Mouse (Mus musculus): ENCODE results near the gene Sv2b. TPM values are rescaled to one million over a fixed set of nuclear protein-coding genes. Genes with fewer than 3 reads are reported as not detected.

Sv2b gene
- 12.8 and 14.0 TPM in 2 replicates for polyA plus RNA-seq (2015; fragmentation: Nextera tagmentation; extraction: Ambion mirVana)

DNA sequence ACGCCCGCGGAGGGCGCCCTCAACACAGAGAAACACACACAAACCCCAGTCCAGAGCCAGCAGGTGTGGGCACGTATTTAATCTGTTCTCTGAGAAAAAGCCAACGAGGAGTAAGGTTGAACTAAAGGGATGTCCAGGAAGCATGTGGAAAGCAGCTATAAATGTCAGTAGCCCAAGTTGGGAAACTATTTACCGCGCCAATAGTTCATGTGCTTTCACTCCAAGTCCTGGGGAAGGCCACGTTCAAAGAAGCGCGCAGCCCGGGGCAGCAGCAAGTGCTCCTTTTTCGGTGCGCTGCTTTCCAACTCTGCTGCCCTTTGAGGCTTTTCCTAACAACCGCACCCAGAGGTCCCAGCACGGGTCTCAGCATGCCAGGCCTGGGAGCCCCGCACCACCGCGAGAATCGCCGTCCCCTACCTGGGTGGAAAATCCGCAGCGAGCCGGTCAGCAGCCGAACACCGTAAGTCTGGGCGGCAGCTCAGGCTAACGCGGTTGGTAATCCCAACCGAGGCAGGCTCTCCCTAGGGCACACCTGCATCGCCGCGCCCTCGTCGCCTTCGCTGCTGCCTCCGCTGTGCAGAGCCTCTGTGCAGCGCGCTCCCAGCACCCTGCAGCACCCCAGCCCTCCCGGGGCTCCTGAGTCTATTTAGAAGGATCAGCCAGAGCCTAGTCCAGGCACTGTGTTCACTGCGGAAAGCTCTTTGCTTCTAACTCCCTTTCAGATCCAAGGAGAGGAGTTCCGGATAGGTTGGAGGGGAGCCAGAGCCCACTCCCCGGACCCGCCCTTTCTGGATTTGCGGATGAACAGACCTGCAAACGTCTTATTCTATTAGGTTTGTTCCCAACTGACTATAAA lies at the start of gene Sv2b:
Sv2b (minus strand) TSS at position 806 of the 856 bp plus-strand sequence.
- Histone ChIP-seq H3K36me3 (ENCODE audit: control insufficient read depth, insufficient read depth) (no peaks in the 10 kb centered on the region), H3K4me3 (replicated peaks; ENCODE audit: low read length) (peak within 1 kb of the TSS; percentile 59), H3K27me3 (replicated peaks; ENCODE audit: control insufficient read depth, insufficient read depth, low read length) (peaks cover 14% of the 10 kb centered on the region), H3K9me3 (ENCODE audit: control insufficient read depth, low read length) (no peaks in the 10 kb centered on the region), H3K27ac (ENCODE audit: low read length) (no peak within 1 kb of the TSS), H3K9ac (replicated peaks; ENCODE audit: low read depth, low read length) (peak within 1 kb of the TSS; percentile 65), H3K4me1 (replicated peaks; ENCODE audit: control insufficient read depth, insufficient read depth, low read length) (peaks cover 16% of the 10 kb centered on the region), H3K4me2 (ENCODE audit: low read length) (peak within 1 kb of the TSS; percentile 99)
- ATAC-seq: peak; percentile 72
- under 1% methylated on average over 46 of the region's 46 CpGs for WGBS

GRCm38 (mm10) chr7:75358284-75358851 lies 49.3 kb upstream of the Sv2b start:
- WGBS: 35% methylated on average over 4 of the region's 4 CpGs
- no peak overlapping the region for H3K9ac ChIP-seq (replicated peaks; ENCODE audit: low read depth, low read length)
- no peak for ATAC-seq
- no peak overlapping the region for H3K4me3 ChIP-seq (replicated peaks; ENCODE audit: low read length)
- H3K27me3 ChIP-seq (replicated peaks; ENCODE audit: control insufficient read depth, insufficient read depth, low read length): no peaks in the 10 kb centered on the region
- no peaks in the 10 kb centered on the region for H3K36me3 ChIP-seq (ENCODE audit: control insufficient read depth, insufficient read depth)
- H3K4me1 ChIP-seq (replicated peaks; ENCODE audit: control insufficient read depth, insufficient read depth, low read length): peaks cover 3% of the 10 kb centered on the region
- no peaks in the 10 kb centered on the region for H3K9me3 ChIP-seq (ENCODE audit: control insufficient read depth, low read length)
- H3K27ac ChIP-seq (ENCODE audit: low read length): no peak overlapping the region
- no peak overlapping the region for H3K4me2 ChIP-seq (ENCODE audit: low read length)

DNA sequence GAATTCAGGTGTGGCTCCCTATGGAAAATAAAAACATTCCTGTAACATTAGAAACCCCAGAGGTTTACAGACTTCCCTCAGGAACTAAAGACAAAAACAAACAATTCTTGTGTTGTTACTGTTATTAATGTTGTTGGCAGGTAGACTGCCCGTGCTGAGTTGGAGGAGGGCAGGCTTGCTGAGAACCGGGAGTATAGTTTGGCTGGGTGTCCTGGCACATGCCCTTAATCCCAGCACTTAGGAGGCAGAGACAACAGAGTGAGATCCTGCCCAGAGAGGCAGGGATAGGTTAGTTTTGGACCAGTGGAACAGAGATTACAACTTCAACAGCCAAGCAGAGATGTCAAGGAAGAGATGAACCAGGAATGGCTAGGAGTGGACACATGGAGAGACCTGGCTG lies 46.5 kb upstream of the Sv2b start:
- Histone ChIP-seq H3K36me3 (ENCODE audit: control insufficient read depth, insufficient read depth) (no peaks in the 10 kb centered on the region), H3K27me3 (replicated peaks; ENCODE audit: control insufficient read depth, insufficient read depth, low read length) (no peaks in the 10 kb centered on the region), H3K4me3 (replicated peaks; ENCODE audit: low read length) (no peak overlapping the region), H3K4me2 (ENCODE audit: low read length) (no peak overlapping the region), H3K27ac (ENCODE audit: low read length) (no peak overlapping the region), H3K9ac (replicated peaks; ENCODE audit: low read depth, low read length) (no peak overlapping the region), H3K9me3 (ENCODE audit: control insufficient read depth, low read length) (no peaks in the 10 kb centered on the region), H3K4me1 (replicated peaks; ENCODE audit: control insufficient read depth, insufficient read depth, low read length) (no peaks in the 10 kb centered on the region)
- 70% methylated on average over 2 of the region's 2 CpGs for WGBS
- no peak for ATAC-seq

GRCm38 (mm10) chr7:75352777-75353374 lies 43.8 kb upstream of the Sv2b start:
- H3K9me3 ChIP-seq (ENCODE audit: control insufficient read depth, low read length): no peaks in the 10 kb centered on the region

GRCm38 (mm10) chr7:75350172-75350571 lies 41.1 kb upstream of the Sv2b start:
- no peak overlapping the region for H3K4me2 ChIP-seq (ENCODE audit: low read length)
- H3K27ac ChIP-seq (ENCODE audit: low read length): no peak overlapping the region
- no peaks in the 10 kb centered on the region for H3K36me3 ChIP-seq (ENCODE audit: control insufficient read depth, insufficient read depth)
- ATAC-seq: no peak
- no peaks in the 10 kb centered on the region for H3K9me3 ChIP-seq (ENCODE audit: control insufficient read depth, low read length)
- 73% methylated on average over 2 of the region's 2 CpGs for WGBS
- no peaks in the 10 kb centered on the region for H3K4me1 ChIP-seq (replicated peaks; ENCODE audit: control insufficient read depth, insufficient read depth, low read length)
- H3K9ac ChIP-seq (replicated peaks; ENCODE audit: low read depth, low read length): no peak overlapping the region
- H3K27me3 ChIP-seq (replicated peaks; ENCODE audit: control insufficient read depth, insufficient read depth, low read length): no peaks in the 10 kb centered on the region
- H3K4me3 ChIP-seq (replicated peaks; ENCODE audit: low read length): no peak overlapping the region

More at GRCm38 (mm10) chr7:75352777-75353374, 43.8 kb upstream of the Sv2b start:
- no peak overlapping the region for H3K9ac ChIP-seq (replicated peaks; ENCODE audit: low read depth, low read length)
- no peaks in the 10 kb centered on the region for H3K4me1 ChIP-seq (replicated peaks; ENCODE audit: control insufficient read depth, insufficient read depth, low read length)
- no peak for ATAC-seq
- WGBS: 81% methylated on average over 1 of the region's 1 CpGs
- H3K4me2 ChIP-seq (ENCODE audit: low read length): no peak overlapping the region
- H3K36me3 ChIP-seq (ENCODE audit: control insufficient read depth, insufficient read depth): no peaks in the 10 kb centered on the region
- H3K27ac ChIP-seq (ENCODE audit: low read length): no peak overlapping the region
- H3K4me3 ChIP-seq (replicated peaks; ENCODE audit: low read length): no peak overlapping the region
- no peaks in the 10 kb centered on the region for H3K27me3 ChIP-seq (replicated peaks; ENCODE audit: control insufficient read depth, insufficient read depth, low read length)

DNA sequence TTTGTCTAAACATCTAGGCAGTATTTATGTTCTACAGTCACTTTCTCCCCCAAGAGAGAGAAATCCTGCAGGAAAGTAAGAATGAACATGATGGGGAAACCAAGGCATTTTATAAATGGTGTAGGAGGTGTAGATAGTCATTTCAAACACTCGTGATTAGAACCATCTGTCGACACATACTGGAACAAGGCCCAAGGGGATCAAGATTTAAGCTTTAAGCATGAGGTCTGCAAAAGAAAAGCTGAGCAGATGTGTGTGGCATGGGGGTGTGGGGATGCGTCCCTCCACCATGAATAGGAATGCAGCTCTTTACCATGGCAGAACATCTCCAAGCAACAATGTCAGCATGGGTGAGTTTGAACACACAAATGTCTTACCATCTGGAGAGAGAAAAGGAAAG lies 23.2 kb upstream of the Sv2b start:
- no peak for ATAC-seq
- Histone ChIP-seq H3K4me3 (replicated peaks; ENCODE audit: low read length) (no peak overlapping the region), H3K9ac (replicated peaks; ENCODE audit: low read depth, low read length) (no peak overlapping the region), H3K4me1 (replicated peaks; ENCODE audit: control insufficient read depth, insufficient read depth, low read length) (peaks cover 14% of the 10 kb centered on the region), H3K27me3 (replicated peaks; ENCODE audit: control insufficient read depth, insufficient read depth, low read length) (no peaks in the 10 kb centered on the region), H3K27ac (ENCODE audit: low read length) (no peak overlapping the region), H3K36me3 (ENCODE audit: control insufficient read depth, insufficient read depth) (no peaks in the 10 kb centered on the region), H3K4me2 (ENCODE audit: low read length) (no peak overlapping the region), H3K9me3 (ENCODE audit: control insufficient read depth, low read length) (no peaks in the 10 kb centered on the region)
- WGBS: 55% methylated on average over 3 of the region's 3 CpGs

GRCm38 (mm10) chr7:75329740-75330142 lies 20.7 kb upstream of the Sv2b start:
- Histone ChIP-seq H3K4me2 (ENCODE audit: low read length) (no peak overlapping the region), H3K9me3 (ENCODE audit: control insufficient read depth, low read length) (no peaks in the 10 kb centered on the region), H3K4me3 (replicated peaks; ENCODE audit: low read length) (no peak overlapping the region), H3K27me3 (replicated peaks; ENCODE audit: control insufficient read depth, insufficient read depth, low read length) (no peaks in the 10 kb centered on the region), H3K27ac (ENCODE audit: low read length) (no peak overlapping the region), H3K9ac (replicated peaks; ENCODE audit: low read depth, low read length) (no peak overlapping the region), H3K36me3 (ENCODE audit: control insufficient read depth, insufficient read depth) (no peaks in the 10 kb centered on the region), H3K4me1 (replicated peaks; ENCODE audit: control insufficient read depth, insufficient read depth, low read length) (peaks cover 14% of the 10 kb centered on the region)
- ATAC-seq: peak; percentile 66
- WGBS: 34% methylated on average over 3 of the region's 3 CpGs

GRCm38 (mm10) chr7:75328721-75329362 lies 19.8 kb upstream of the Sv2b start:
- no peaks in the 10 kb centered on the region for H3K27me3 ChIP-seq (replicated peaks; ENCODE audit: control insufficient read depth, insufficient read depth, low read length)
- ATAC-seq: peak; percentile 86
- H3K27ac ChIP-seq (ENCODE audit: low read length): peak overlapping the region; percentile 10
- no peak overlapping the region for H3K4me3 ChIP-seq (replicated peaks; ENCODE audit: low read length)
- no peaks in the 10 kb centered on the region for H3K9me3 ChIP-seq (ENCODE audit: control insufficient read depth, low read length)
- H3K9ac ChIP-seq (replicated peaks; ENCODE audit: low read depth, low read length): no peak overlapping the region
- H3K4me2 ChIP-seq (ENCODE audit: low read length): no peak overlapping the region
- H3K36me3 ChIP-seq (ENCODE audit: control insufficient read depth, insufficient read depth): no peaks in the 10 kb centered on the region
- 26% methylated on average over 3 of the region's 3 CpGs for WGBS
- H3K4me1 ChIP-seq (replicated peaks; ENCODE audit: control insufficient read depth, insufficient read depth, low read length): peaks cover 14% of the 10 kb centered on the region

DNA sequence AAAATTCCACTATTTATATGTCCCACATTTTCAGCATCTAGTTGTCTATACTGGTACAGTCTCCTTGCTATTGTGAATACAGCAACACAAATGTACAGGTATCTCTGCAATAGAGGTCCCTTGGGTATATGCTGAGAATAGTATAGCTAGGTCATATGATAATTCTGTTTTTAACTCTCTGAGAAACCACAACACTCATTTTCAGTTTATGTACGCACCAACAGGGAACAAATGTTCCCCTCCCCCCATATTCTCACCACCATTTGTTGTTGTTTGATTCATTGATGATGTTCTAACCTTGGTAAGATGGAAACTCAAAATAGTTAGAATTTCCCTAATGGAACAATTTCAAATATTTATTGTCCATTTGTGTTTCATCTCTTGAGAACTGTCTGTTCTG lies 16.2 kb upstream of the Sv2b start:
- no peak overlapping the region for H3K4me2 ChIP-seq (ENCODE audit: low read length)
- no peaks in the 10 kb centered on the region for H3K27me3 ChIP-seq (replicated peaks; ENCODE audit: control insufficient read depth, insufficient read depth, low read length)
- 86% methylated on average over 1 of the region's 1 CpGs for WGBS
- peaks cover 11% of the 10 kb centered on the region for H3K4me1 ChIP-seq (replicated peaks; ENCODE audit: control insufficient read depth, insufficient read depth, low read length)
- no peaks in the 10 kb centered on the region for H3K36me3 ChIP-seq (ENCODE audit: control insufficient read depth, insufficient read depth)
- no peaks in the 10 kb centered on the region for H3K9me3 ChIP-seq (ENCODE audit: control insufficient read depth, low read length)
- H3K9ac ChIP-seq (replicated peaks; ENCODE audit: low read depth, low read length): no peak overlapping the region
- ATAC-seq: no peak
- no peak overlapping the region for H3K27ac ChIP-seq (ENCODE audit: low read length)
- no peak overlapping the region for H3K4me3 ChIP-seq (replicated peaks; ENCODE audit: low read length)

Data from forebrain, embryonic 16.5 days (tissue).